Mouse (Mus musculus) liver, embryonic 15.5 days (tissue): ENCODE measurements at regions not wholly inside any gene's neighbourhood (a gene's known extent, or its start where the extent isn't known, plus 50 kb on each side); places are given as distances from the start of the nearest gene placed in this dataset.

ENCODE experiments used
- ATAC-seq: fragments of 200-750 bp; cut with Nextera tagmentation; 2 replicates; pipeline ENCODE4 v1.8.0; 2017; ENCODE audit warnings: moderate number of reproducible peaks, mild to moderate bottlenecking, moderate library complexity; ENCODE audit not compliant: insufficient read depth
- H3K27ac ChIP-seq: fragments of 300-500 bp; sonication (generic); replicated peaks from 2 replicates; pipeline ENCODE4 v1.5.1; 2015; ENCODE audit warnings: mild to moderate bottlenecking, inconsistent platforms
- H3K27me3 ChIP-seq: fragments of 300-500 bp; sonication (generic); 2 replicates; pipeline ENCODE4 v1.6.1; 2015; ENCODE audit warnings: mild to moderate bottlenecking, inconsistent platforms
- H3K36me3 ChIP-seq: fragments of 300-500 bp; sonication (generic); replicated peaks from 2 replicates; pipeline ENCODE4 v1.6.1; 2015; ENCODE audit warnings: moderate library complexity, mild to moderate bottlenecking, inconsistent platforms
- H3K4me1 ChIP-seq: fragments of 300-500 bp; sonication (generic); replicated peaks from 2 replicates; pipeline ENCODE4 v1.6.1; 2015; ENCODE audit warnings: inconsistent platforms
- H3K4me2 ChIP-seq: fragments of 300-500 bp; sonication (generic); 2 replicates; pipeline ENCODE4 v1.6.1; 2015; ENCODE audit warnings: moderate library complexity, mild to moderate bottlenecking, inconsistent platforms
- H3K4me3 ChIP-seq: fragments of 300-500 bp; sonication (generic); replicated peaks from 2 replicates; pipeline ENCODE4 v1.5.1; 2015; ENCODE audit warnings: mild to moderate bottlenecking, inconsistent platforms
- H3K9ac ChIP-seq: fragments of 300-500 bp; sonication (generic); 2 replicates; pipeline ENCODE4 v1.6.1; 2015; ENCODE audit warnings: moderate library complexity, mild to moderate bottlenecking, inconsistent platforms
- H3K9me3 ChIP-seq: fragments of 300-500 bp; sonication (generic); replicated peaks from 2 replicates; pipeline ENCODE4 v1.6.1; 2016; ENCODE audit warnings: inconsistent platforms
- WGBS: fragments of 180-500 bp; shearing (Covaris S2); methylation state at CpG from one replicate; pipeline ENCODE4 v1.1.7; 2015; ENCODE audit warnings: mixed read lengths; ENCODE audit not compliant: insufficient replicate concordance; 5-methylcytosine and 5-hydroxymethylcytosine counted together

DNA sequence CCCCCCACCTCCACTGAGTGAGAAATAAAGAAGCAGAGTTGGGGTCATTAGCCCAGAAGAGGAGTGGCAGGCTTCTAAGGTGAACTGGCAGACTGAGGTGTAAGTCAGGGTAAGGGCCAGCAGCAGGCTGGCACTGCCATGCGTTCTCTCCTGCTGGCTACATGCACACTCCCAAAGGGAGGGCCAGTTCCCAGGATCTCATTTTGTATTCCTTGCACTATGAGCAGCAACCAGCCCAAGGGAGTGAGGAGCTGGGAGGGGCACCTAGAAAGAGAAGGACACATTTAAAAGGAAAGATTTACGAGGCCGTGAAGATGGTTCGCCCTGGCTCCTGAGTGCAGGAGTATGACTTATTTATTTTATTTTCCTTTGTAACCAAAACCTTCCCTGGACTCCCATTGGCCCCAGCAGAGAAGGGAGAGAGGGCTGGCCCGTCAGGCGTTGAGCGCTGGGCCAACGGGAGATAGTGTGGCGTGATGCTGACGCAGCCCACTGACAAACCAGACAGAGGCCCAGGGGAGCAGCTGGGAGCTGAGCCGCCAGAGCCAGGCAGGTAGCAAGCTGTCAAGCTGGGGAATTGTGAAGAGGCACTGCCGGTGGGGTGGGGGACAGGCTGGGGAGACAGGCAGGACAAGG, 166.8 kb upstream of the Klf7 start:
- ATAC-seq: no peak
- no peaks in the 10 kb centered on the region for H3K36me3 ChIP-seq
- no peaks in the 10 kb centered on the region for H3K27me3 ChIP-seq
- H3K4me2 ChIP-seq: no peak overlapping the region
- no peaks in the 10 kb centered on the region for H3K9me3 ChIP-seq
- H3K4me3 ChIP-seq: no peak overlapping the region
- WGBS: 71% methylated on average over 12 of the region's 12 CpGs
- no peak overlapping the region for H3K9ac ChIP-seq
- no peaks in the 10 kb centered on the region for H3K4me1 ChIP-seq
- H3K27ac ChIP-seq: no peak overlapping the region

DNA sequence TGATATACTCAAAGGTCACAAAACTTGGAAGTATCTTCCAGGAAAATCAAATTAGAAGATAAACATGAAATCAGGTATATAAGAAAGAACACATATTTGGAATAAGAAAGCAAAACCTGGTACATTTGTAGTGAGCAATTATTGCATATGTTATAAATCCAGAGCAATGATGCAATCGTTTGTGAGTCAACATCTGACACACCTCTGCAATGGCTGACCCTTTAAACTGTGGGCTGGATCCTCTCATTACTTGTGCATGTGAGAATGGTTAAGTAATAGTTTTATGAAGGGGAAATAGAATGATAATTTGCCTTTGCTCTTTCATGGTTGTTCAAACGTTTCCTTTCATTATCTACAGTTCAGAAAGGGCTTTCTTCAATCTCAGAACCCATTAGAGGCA, 165.0 kb upstream of the Klf7 start:
- Histone ChIP-seq H3K27me3 (no peaks in the 10 kb centered on the region), H3K4me2 (no peak overlapping the region), H3K4me1 (no peaks in the 10 kb centered on the region), H3K27ac (no peak overlapping the region), H3K9me3 (no peaks in the 10 kb centered on the region), H3K4me3 (no peak overlapping the region), H3K9ac (no peak overlapping the region), H3K36me3 (no peaks in the 10 kb centered on the region)
- no peak for ATAC-seq
- 39% methylated on average over 2 of the region's 2 CpGs for WGBS

- Histone ChIP-seq H3K27ac (no peak overlapping the region), H3K4me3 (no peak overlapping the region), H3K4me1 (no peaks in the 10 kb centered on the region), H3K27me3 (no peaks in the 10 kb centered on the region), H3K9me3 (no peaks in the 10 kb centered on the region), H3K4me2 (no peak overlapping the region), H3K36me3 (no peaks in the 10 kb centered on the region), H3K9ac (no peak overlapping the region)
- no peak for ATAC-seq
- WGBS: 68% methylated on average over 8 of the region's 8 CpGs
These were observed 162.6 kb upstream of the Klf7 start for GRCm38 (mm10) chr1:64284656-64285055.

GRCm38 (mm10) chr1:64275865-64276264, 153.8 kb upstream of the Klf7 start:
- Histone ChIP-seq H3K27ac (no peak overlapping the region), H3K9me3 (no peaks in the 10 kb centered on the region), H3K27me3 (no peaks in the 10 kb centered on the region), H3K9ac (no peak overlapping the region), H3K4me1 (no peaks in the 10 kb centered on the region), H3K4me3 (no peak overlapping the region), H3K4me2 (no peak overlapping the region), H3K36me3 (no peaks in the 10 kb centered on the region)
- no peak for ATAC-seq

DNA sequence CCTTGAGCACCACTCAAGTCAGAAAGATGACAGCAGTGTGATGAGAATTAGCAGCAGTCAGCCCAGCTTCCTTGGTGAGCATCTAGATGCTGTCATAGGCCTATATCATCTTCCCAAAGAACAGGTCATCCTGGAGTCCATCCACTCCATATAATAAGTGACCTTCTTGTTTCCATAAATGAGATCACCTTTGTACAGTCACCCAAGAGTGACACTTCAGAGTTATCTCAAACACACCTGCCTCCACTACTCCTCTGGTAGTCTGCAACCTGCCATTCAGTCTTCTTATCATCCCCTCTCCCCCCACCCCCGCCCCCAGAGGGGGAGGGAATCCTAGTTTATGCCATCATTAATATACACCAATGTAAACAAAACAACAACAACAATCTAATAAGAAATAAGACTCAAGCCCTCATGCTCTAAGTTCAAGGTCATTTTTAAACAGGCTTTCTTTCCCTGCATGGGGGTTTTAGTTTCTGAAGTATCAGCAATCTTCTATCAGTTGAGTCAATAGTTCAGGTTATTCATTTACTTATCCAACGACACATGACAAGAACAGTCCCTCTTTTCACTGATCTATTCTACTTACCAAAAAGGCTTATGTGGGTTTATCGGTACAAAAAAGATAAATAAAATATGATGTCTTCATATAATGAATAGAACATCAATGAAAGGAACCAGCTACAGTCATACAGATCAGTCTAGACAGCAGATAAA, 153.2 kb upstream of the Klf7 start:
- Histone ChIP-seq H3K4me3 (no peak overlapping the region), H3K36me3 (no peaks in the 10 kb centered on the region), H3K4me1 (no peaks in the 10 kb centered on the region), H3K4me2 (no peak overlapping the region), H3K9ac (no peak overlapping the region), H3K27ac (no peak overlapping the region), H3K9me3 (no peaks in the 10 kb centered on the region), H3K27me3 (no peaks in the 10 kb centered on the region)
- ATAC-seq: no peak
- WGBS: 57% methylated on average over 3 of the region's 3 CpGs

DNA sequence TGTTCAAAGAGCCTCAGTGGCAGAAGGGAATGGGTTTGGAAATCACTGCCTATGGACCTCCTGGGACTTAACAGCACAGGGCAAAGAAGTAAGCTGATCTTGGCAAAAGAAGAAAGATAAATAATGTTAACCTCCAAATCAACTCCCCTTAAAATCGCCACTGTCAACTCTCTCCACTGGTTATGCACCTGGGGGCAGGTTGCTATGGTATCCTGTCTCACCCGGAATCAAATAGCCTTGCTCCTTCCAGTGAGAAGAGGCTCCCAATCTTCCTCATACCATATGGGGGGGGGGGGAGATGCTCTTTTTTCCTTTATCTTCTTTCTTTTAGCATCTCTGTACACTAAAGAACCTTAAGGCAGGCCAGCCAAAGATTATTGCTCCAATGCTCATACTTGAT, 135.2 kb upstream of the Klf7 start:
- H3K4me2 ChIP-seq: no peak overlapping the region
- no peaks in the 10 kb centered on the region for H3K27me3 ChIP-seq
- no peak overlapping the region for H3K9ac ChIP-seq
- no peak for ATAC-seq
- no peaks in the 10 kb centered on the region for H3K36me3 ChIP-seq
- no peak overlapping the region for H3K4me3 ChIP-seq
- H3K27ac ChIP-seq: no peak overlapping the region
- H3K9me3 ChIP-seq: no peaks in the 10 kb centered on the region
- H3K4me1 ChIP-seq: no peaks in the 10 kb centered on the region
- WGBS: 55% methylated on average over 2 of the region's 2 CpGs

GRCm38 (mm10) chr1:64255554-64256295, 133.6 kb upstream of the Klf7 start:
- Histone ChIP-seq H3K27me3 (no peaks in the 10 kb centered on the region), H3K27ac (no peak overlapping the region), H3K9me3 (no peaks in the 10 kb centered on the region), H3K4me3 (no peak overlapping the region), H3K4me1 (no peaks in the 10 kb centered on the region), H3K4me2 (no peak overlapping the region), H3K36me3 (no peaks in the 10 kb centered on the region), H3K9ac (no peak overlapping the region)
- WGBS: 67% methylated on average over 14 of the region's 14 CpGs
- ATAC-seq: no peak

- H3K27me3 ChIP-seq: no peaks in the 10 kb centered on the region
- H3K4me2 ChIP-seq: no peak overlapping the region
- H3K9me3 ChIP-seq: no peaks in the 10 kb centered on the region
- H3K4me3 ChIP-seq: no peak overlapping the region
- no peak for ATAC-seq
- H3K9ac ChIP-seq: no peak overlapping the region
- H3K4me1 ChIP-seq: no peaks in the 10 kb centered on the region
- H3K36me3 ChIP-seq: no peaks in the 10 kb centered on the region
- WGBS: 77% methylated on average over 8 of the region's 8 CpGs
- H3K27ac ChIP-seq: no peak overlapping the region
These were observed 132.6 kb upstream of the Klf7 start for GRCm38 (mm10) chr1:64254673-64255072.

- no peaks in the 10 kb centered on the region for H3K4me1 ChIP-seq
- ATAC-seq: no peak
- H3K4me3 ChIP-seq: no peak overlapping the region
- H3K27ac ChIP-seq: no peak overlapping the region
- H3K9ac ChIP-seq: no peak overlapping the region
- WGBS: 66% methylated on average over 8 of the region's 8 CpGs
- H3K27me3 ChIP-seq: no peaks in the 10 kb centered on the region
- H3K9me3 ChIP-seq: no peaks in the 10 kb centered on the region
- no peak overlapping the region for H3K4me2 ChIP-seq
- H3K36me3 ChIP-seq: no peaks in the 10 kb centered on the region
These were observed 131.9 kb upstream of the Klf7 start for GRCm38 (mm10) chr1:64253996-64254395.

- no peak for ATAC-seq
- Histone ChIP-seq H3K4me2 (no peak overlapping the region), H3K9me3 (no peaks in the 10 kb centered on the region), H3K4me3 (no peak overlapping the region), H3K36me3 (no peaks in the 10 kb centered on the region), H3K4me1 (no peaks in the 10 kb centered on the region), H3K9ac (no peak overlapping the region), H3K27me3 (no peaks in the 10 kb centered on the region), H3K27ac (no peak overlapping the region)
- 50% methylated on average over 2 of the region's 2 CpGs for WGBS
These were observed 120.3 kb upstream of the Klf7 start for GRCm38 (mm10) chr1:64242401-64242800.

DNA sequence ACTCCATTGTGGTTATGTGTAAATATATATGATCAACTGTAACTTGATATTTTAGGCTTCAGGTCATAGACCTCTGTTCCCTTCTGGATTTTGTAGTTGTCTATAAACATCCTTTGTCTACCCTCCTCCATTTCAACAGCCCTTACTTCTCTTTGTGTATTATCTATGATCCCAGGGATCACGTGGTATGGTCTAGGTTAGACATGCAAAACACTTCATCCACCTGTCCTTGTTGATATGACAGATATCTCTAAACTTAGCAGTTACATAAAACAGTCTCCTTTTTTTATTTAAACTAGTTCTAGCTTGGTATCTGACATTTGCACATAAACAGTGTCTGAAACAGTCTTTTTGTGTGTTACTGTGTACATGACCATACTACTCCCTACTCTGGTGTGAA, 107.6 kb upstream of the Klf7 start:
- H3K4me2 ChIP-seq: no peak overlapping the region
- H3K4me1 ChIP-seq: no peaks in the 10 kb centered on the region
- no peak overlapping the region for H3K9ac ChIP-seq
- 50% methylated on average over 1 of the region's 1 CpGs for WGBS
- no peak overlapping the region for H3K27ac ChIP-seq
- no peaks in the 10 kb centered on the region for H3K9me3 ChIP-seq
- no peaks in the 10 kb centered on the region for H3K36me3 ChIP-seq
- no peaks in the 10 kb centered on the region for H3K27me3 ChIP-seq
- ATAC-seq: no peak
- no peak overlapping the region for H3K4me3 ChIP-seq
